Mouse (Mus musculus) bone marrow macrophage, adult 2 months (primary cell): Measurements from ENCODE around the gene Itgax. TPM values are rescaled to one million over a fixed set of nuclear protein-coding genes. Genes with fewer than 3 reads are reported as not detected.

Experiments
- H3K27ac ChIP-seq: 2 replicates; pipeline ENCODE4 v1.5.1; 2012; ENCODE audit warnings: low read depth, low read length; ENCODE audit not compliant: insufficient read depth
- H3K4me1 ChIP-seq: 2 replicates; pipeline ENCODE4 v1.6.1; 2012; ENCODE audit warnings: low read length; ENCODE audit not compliant: control insufficient read depth, insufficient read depth
- H3K4me3 ChIP-seq: 2 replicates; pipeline ENCODE4 v1.5.1; 2012; ENCODE audit warnings: mild to moderate bottlenecking, low read length, moderate library complexity; ENCODE audit not compliant: insufficient read depth
- CTCF ChIP-seq: IDR thresholded peaks from 2 replicates; pipeline ENCODE4 v1.5.1; 2012; ENCODE audit warnings: low read depth, mild to moderate bottlenecking, low read length, moderate library complexity
- POLR2A ChIP-seq: IDR thresholded peaks from 2 replicates; pipeline ENCODE4 v1.6.1; 2012; ENCODE audit warnings: mild to moderate bottlenecking, low read depth, low read length, borderline replicate concordance
- polyA plus RNA-seq: library from polyadenylated mRNA; stranded (reverse); fragments of >200 nt; gene quantifications from 2 replicates; pipeline ENCODE4 v1.2.4, GENCODE M21; 2012; ENCODE audit not compliant: missing spikeins, insufficient read depth, insufficient read length

The Itgax gene
- polyA plus RNA-seq, 1 experiment = 7.0 TPM

DNA sequence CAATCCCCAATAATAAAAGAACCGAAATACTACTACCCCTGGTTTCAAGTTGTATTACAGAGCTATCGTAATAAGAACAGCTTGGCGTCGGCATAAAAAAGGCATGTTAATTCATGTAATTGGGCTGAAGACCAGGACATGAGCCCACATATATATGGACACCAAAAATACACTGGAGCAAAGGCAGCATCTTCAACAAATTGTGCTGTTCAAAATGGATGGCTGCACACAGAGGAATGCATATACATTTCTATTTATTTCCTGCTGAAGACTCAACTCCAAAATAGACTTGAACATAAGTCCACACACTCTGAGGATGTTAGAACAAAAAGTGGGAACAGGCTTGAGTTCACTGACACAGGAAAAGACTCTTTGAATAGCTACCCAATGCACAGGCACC, 34.7 kb downstream of the Itgax start:
- no peaks in the 10 kb centered on the region for H3K4me1 ChIP-seq
- H3K27ac ChIP-seq = no peak overlapping the region
- H3K4me3 ChIP-seq = no peak overlapping the region
- TF ChIP-seq POLR2A (no peak), CTCF (no peak)

DNA sequence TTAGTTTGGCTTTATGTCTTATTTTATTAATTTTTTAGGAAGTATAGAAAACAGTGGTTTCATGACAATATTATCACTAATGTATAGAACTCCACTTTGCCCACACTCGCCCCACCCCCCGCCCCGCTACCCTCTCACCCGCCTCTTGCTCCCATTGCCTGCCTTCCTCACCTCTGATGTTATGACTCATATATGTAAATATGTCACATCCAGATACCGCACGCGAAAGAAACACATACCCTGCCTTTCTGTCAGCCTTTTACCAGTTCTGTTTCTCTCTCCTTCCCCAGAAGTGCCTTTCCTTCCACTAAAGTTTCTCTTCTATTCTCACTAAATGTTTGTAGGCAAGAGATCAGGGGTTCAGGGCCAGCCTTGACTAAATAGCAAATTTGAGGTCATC, 37.0 kb downstream of the Itgax start:
- Histone ChIP-seq H3K4me1 (no peaks in the 10 kb centered on the region), H3K27ac (no peak overlapping the region), H3K4me3 (no peak overlapping the region)
- TF ChIP-seq CTCF (no peak), POLR2A (no peak)

DNA sequence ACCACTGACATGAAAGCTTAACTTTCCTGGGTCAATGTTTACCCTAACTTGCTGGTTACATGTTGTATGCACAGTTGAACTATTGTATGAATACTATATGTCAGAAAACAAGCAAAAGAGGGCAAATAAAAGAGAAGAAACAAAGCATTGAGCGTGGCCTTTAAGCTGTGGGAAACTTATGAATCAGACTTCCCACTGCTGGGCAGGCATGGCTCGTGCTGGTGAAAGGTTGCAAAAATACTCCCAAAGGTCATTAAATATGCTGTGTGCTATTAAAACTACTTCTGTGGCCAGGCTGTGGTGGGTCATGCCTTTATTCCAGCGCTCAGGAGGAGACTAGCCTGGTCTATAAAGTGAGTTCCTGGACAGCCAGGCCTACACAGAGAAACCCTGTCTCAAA, 40.6 kb downstream of the Itgax start:
- Histone ChIP-seq H3K27ac (no peak overlapping the region), H3K4me1 (no peaks in the 10 kb centered on the region), H3K4me3 (no peak overlapping the region)
- TF ChIP-seq POLR2A = no peak
- TF ChIP-seq CTCF = no peak

DNA sequence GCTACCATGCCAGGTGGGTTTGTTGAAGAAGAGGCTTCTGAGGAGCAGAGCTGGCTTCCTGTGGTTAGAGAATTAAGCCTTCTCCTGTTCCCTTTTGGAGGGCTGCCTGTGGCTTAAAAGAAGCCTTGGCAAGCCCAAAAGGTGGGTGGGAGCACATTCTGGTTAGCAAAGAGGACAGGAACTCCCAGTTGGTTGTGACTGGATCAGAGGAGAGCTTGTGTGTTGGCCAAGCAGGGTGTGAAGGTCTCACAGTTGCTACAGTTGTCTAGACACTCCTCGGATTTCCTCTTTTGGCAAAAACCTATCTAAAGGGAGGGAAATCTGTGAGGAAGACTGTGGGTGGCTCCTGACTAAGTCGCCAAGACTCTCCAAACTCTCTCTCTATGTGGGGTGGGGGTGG, 49.0 kb downstream of the Itgax start:
- H3K4me1 ChIP-seq = peaks cover 19% of the 10 kb centered on the region
- H3K4me3 ChIP-seq = no peak overlapping the region
- TF ChIP-seq CTCF = no peak
- TF ChIP-seq POLR2A = no peak
- H3K27ac ChIP-seq = no peak overlapping the region

DNA sequence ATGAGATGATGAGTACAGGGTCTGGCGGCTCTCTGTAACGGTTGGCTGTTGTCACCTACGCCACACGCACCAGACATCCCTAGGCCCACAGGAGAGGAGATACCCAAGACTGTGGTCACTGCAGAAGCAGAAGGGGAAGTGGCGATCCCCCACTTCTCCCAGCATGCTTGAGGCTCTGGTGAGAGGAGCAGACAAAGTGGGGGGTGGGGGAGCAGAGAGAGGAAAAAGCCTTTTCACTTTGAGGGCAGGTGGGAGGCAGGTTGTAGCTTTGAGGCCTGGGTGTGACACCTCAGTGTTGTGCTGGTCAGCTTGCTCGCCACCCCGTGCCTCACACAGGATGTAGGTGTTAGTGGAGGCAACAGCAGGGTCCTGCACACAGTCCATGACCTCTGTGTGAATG, 50.8 kb downstream of the Itgax start:
- Histone ChIP-seq H3K4me3 (no peak overlapping the region), H3K4me1 (peaks cover 26% of the 10 kb centered on the region), H3K27ac (no peak overlapping the region)
- TF ChIP-seq POLR2A (no peak), CTCF (no peak)

DNA sequence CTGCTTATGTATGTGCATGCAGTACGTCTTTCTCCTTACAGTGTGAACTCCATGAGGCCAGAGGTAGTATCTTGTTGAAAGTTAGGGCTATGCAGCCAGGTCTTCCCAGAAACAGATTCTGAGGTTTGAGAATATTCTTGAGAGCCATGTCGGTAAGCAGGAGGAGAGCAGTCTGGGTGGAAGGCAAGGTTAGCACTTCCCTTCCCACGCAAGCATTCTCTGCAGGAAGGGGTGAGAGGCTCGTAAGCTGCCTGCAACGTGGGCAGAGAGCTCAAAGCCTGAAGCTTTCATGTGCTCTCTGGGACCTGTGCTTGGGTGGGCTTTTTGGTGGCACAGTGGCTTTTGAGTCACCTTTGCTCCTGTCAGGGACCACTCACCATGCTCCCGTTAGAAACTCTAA, 51.2 kb downstream of the Itgax start:
- no peak overlapping the region for H3K4me3 ChIP-seq
- peaks cover 26% of the 10 kb centered on the region for H3K4me1 ChIP-seq
- TF ChIP-seq CTCF = no peak
- TF ChIP-seq POLR2A = no peak
- no peak overlapping the region for H3K27ac ChIP-seq

DNA sequence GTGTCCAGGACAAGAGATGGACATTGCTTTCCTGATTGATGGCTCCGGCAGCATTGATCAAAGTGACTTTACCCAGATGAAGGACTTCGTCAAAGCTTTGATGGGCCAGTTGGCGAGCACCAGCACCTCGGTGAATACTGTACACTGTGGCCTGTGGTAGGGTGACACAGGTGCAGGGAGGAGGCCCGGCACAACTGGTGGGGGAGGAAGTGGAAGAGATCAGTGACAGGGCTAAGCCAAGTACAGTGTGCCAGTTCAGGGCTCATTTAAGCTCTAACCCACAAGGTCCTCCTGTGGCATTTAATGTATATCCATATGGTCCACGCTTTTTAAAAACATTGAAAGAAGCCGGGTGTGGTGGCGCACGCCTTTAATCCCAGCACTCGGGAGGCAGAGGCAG, 52.3 kb downstream of the Itgax start:
- Histone ChIP-seq H3K4me3 (no peak overlapping the region), H3K27ac (no peak overlapping the region), H3K4me1 (peaks cover 26% of the 10 kb centered on the region)
- TF ChIP-seq POLR2A = no peak
- no peak for TF ChIP-seq CTCF

Other genes starting within 250 kb of the Itgax start
- gene Prss53, start 238.6 kb upstream of the Itgax start, polyA plus RNA-seq = 0.86 and 1.0 TPM in 2 replicates
- gene Gm21974, start 234.1 kb upstream of the Itgax start, polyA plus RNA-seq = not detected in 2 replicates
- gene Vkorc1, start 233.9 kb upstream of the Itgax start, polyA plus RNA-seq = 93.3 and 116 TPM in 2 replicates
- gene Bckdk, start 225.5 kb upstream of the Itgax start, polyA plus RNA-seq = 50.9 and 73.8 TPM in 2 replicates
- 23.7 and 29.1 TPM in 2 replicates for gene Kat8, start 217.0 kb upstream of the Itgax start, polyA plus RNA-seq
- not detected in 2 replicates for gene Prss8, start 199.4 kb upstream of the Itgax start, polyA plus RNA-seq
- 1.7 and 2.6 TPM in 2 replicates for gene Prss36, start 182.8 kb upstream of the Itgax start, polyA plus RNA-seq
- gene Fus, start 162.1 kb upstream of the Itgax start, polyA plus RNA-seq = 318 and 323 TPM in 2 replicates
- 126 and 140 TPM in 2 replicates for gene Pycard, start 135.7 kb upstream of the Itgax start, polyA plus RNA-seq
- not detected in 2 replicates for gene Trim72, start 125.6 kb upstream of the Itgax start, polyA plus RNA-seq
- gene Itgam, start 66.9 kb upstream of the Itgax start, polyA plus RNA-seq = 515 and 564 TPM in 2 replicates
- gene Gm49368, start 66.9 kb upstream of the Itgax start, polyA plus RNA-seq = 1.7 and 11.3 TPM in 2 replicates
- gene Itgad, start 24.8 kb downstream of the Itgax start, polyA plus RNA-seq = 0.52 TPM in 1 of 2 replicates, not detected in the other
- gene Cox6a2, start 76.8 kb downstream of the Itgax start, polyA plus RNA-seq = 1.2 TPM in 1 of 2 replicates, not detected in the other
- 14.6 and 15.0 TPM in 2 replicates for gene Armc5, start 107.8 kb downstream of the Itgax start, polyA plus RNA-seq
- 2.5 and 2.8 TPM in 2 replicates for gene 9130023H24Rik, start 108.5 kb downstream of the Itgax start, polyA plus RNA-seq
- 1.2 and 1.7 TPM in 2 replicates for gene Tgfb1i1, start 117.3 kb downstream of the Itgax start, polyA plus RNA-seq
- gene Slc5a2, start 136.1 kb downstream of the Itgax start, polyA plus RNA-seq = not detected in 2 replicates
- gene BC017158, start 168.6 kb downstream of the Itgax start, polyA plus RNA-seq = 16.7 and 18.4 TPM in 2 replicates